ENCODE assay signal across 24 mouse cellular contexts in genomic region chr1:192639175-192639574, GRCm38 (mm10).
"Had no signal": no experiment of that assay in that cellular context is flagged by ENCODE, and none has a peak within 500 bp of the region (broad histone marks: within the 10 kb centered on the region; RNA-seq: fewer than 3 reads in every experiment).

No protein-coding gene starts in this region.

- ATAC-seq: hindbrain, postnatal 0 days had no signal

- H3K27ac ChIP-seq: heart, embryonic 10.5 days; hindbrain, embryonic 13.5 days; hindbrain, embryonic 15.5 days; hindbrain, postnatal 0 days; kidney, embryonic 15.5 days; kidney, postnatal 0 days; limb, embryonic 10.5 days; limb, embryonic 12.5 days; liver, embryonic 13.5 days; liver, embryonic 15.5 days had no signal

- DNase-seq: gastrocnemius, postnatal 14 days; gastrocnemius, postnatal 36 days; heart, adult 18-20 months; heart, postnatal 10 days; heart, postnatal 36 days; kidney, adult 18-20 months; kidney, adult 8-10 months; kidney, postnatal 14 days; kidney, postnatal 36 days; layer of hippocampus, adult 9-11 months; layer of hippocampus, postnatal 36 days; liver; liver, embryonic 13.5 days had no signal

- H3K36me3 ChIP-seq: heart, embryonic 10.5 days; heart, embryonic 12.5 days; hindbrain, embryonic 13.5 days; hindbrain, embryonic 15.5 days; kidney, embryonic 15.5 days; limb, embryonic 10.5 days; limb, embryonic 12.5 days; liver, embryonic 13.5 days; liver, embryonic 15.5 days had no signal

- H3K4me3 ChIP-seq: heart, embryonic 10.5 days; heart, embryonic 12.5 days; hindbrain, embryonic 13.5 days; hindbrain, embryonic 15.5 days; kidney, embryonic 15.5 days; limb, embryonic 10.5 days; limb, embryonic 12.5 days; liver, embryonic 13.5 days; liver, embryonic 15.5 days had no signal

- H3K9ac ChIP-seq: heart, embryonic 12.5 days; hindbrain, embryonic 13.5 days; hindbrain, embryonic 15.5 days; kidney, embryonic 15.5 days; limb, embryonic 12.5 days; liver, embryonic 13.5 days; liver, embryonic 15.5 days had no signal

- H3K9me3 ChIP-seq: heart, embryonic 10.5 days; heart, embryonic 12.5 days; hindbrain, embryonic 13.5 days; hindbrain, embryonic 15.5 days; kidney, embryonic 15.5 days; liver, embryonic 13.5 days; liver, embryonic 15.5 days had no signal

- H3K4me2 ChIP-seq: heart, embryonic 12.5 days; hindbrain, embryonic 13.5 days; hindbrain, embryonic 15.5 days; kidney, embryonic 15.5 days; limb, embryonic 12.5 days; liver, embryonic 11.5 days; liver, embryonic 13.5 days; liver, embryonic 15.5 days had no signal

- H3K27me3 ChIP-seq: heart, embryonic 12.5 days; hindbrain, embryonic 13.5 days; hindbrain, embryonic 15.5 days; kidney, embryonic 15.5 days; limb, embryonic 12.5 days; liver, embryonic 13.5 days; liver, embryonic 15.5 days had no signal

- H3K4me1 ChIP-seq: heart, embryonic 10.5 days; heart, embryonic 12.5 days; kidney, embryonic 15.5 days; limb, embryonic 10.5 days; liver, embryonic 13.5 days; liver, embryonic 15.5 days had no signal
